Mouse (Mus musculus): Measurements from ENCODE around the gene Elobl.

Elobl gene

DNA sequence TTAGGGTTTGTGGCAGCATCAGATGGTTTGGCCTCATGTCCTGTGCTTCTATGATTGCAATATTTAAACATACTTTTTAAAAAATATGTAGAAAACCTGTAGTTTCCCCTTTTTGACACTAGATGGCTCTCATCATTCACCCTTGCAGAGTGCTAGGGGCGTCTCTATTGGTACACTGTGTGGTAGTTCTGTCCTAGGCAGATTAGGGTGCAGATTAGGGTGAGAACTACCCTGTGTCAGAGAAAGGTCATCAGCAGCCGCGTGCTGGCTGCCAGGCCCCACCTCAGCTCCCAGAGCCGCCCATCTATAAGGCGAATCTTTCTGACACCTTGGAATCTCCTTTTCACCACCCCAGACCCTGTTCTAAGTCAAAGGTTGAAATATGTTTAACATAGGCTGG lies 22.8 kb upstream of the Elobl start:
- DNase-seq (ENCODE audit: low read depth in 2 of 2, low spot score in 2 of 2), result peak in 1 of 2 experiments; percentile 54

DNA sequence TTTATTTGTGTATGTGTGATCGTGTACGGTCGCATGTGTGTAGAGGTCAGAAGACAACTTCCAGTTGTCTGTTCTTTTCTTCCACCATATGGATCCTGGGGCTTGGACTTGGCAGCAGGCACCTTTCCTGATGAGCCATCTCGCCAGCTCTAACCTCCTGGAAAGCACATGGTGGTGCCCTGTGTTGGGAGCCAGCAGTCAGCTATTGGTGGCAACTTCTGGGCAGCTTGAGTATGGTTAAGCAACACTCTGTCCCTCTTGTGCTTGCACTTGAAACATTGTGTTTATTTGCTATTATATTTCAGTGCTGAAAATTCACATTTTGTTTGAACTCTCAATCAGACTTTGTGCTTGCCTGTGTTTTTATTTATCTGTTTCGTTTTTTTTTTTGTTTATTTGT lies 22.2 kb upstream of the Elobl start:
- no peak for DNase-seq (ENCODE audit: low read depth in 2 of 2, low spot score in 2 of 2)

DNA sequence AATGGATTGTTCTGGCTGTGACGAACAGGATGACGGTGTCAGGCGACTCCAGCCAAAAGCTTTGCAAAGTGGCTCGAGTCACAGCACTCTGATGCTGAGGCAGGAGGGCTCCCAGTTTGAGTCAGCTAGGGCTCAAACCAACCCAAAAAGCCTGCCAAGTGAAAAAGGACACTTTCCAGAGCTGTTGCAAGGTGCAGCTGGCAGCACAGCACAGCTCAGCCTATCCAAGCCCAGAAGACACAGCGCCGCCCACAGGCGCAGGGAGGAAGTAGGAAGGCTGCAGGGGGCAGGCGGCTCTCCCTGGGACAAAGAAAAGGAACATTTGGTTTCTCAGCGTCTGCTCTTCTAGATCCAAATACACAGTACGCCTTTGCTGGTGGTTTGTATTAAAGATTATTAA lies 19.9 kb upstream of the Elobl start:
- no peak for DNase-seq (ENCODE audit: low read depth in 2 of 2, low spot score in 2 of 2)

DNA sequence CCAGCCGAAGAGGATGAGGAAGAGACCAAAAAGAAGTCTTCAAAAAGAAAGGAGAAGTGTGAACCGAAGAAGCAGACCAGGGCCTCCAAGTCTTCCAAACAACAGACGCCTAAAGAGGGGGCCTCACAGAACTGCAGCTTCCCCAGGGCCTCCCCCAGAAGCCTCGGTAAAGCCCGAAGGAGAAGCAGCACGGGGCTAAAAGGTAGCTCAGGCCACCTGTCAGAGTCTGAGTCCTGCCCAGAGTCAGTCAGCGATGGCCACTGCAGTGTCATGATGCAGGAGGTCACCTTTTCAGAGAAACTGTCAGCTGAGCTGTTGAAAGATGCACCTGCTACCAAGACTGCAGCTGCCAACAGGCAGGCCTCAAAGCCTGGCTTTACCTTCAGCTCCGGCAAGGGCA lies 14.6 kb upstream of the Elobl start:
- DNase-seq (ENCODE audit: low read depth in 2 of 2, low spot score in 2 of 2), result no peak

- DNase-seq (ENCODE audit: low read depth in 2 of 2, low spot score in 2 of 2), result no peak
These were observed 10.5 kb upstream of the Elobl start for GRCm38 (mm10) chr11:88977188-88977587.

DNA sequence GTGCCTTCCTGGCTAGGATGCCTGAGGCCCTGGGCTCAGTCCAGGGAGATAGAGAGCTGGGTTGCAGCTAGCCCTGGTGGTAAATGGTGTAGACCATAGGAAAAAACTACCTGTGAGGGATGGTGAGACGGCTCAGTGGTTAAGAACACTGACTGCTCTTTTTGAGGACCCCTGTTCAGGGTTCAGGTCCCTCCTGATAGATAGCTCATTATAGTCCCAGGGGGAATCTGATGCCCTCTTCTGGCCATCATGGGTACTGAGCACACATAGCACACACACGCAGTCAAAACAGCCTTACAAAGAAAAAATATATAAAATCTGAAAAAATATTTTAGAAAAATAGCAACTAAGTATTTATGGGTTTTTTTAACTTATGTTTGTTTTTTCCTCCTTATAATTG lies 9.6 kb upstream of the Elobl start:
- DNase-seq (ENCODE audit: low read depth in 2 of 2, low spot score in 2 of 2), result no peak

DNA sequence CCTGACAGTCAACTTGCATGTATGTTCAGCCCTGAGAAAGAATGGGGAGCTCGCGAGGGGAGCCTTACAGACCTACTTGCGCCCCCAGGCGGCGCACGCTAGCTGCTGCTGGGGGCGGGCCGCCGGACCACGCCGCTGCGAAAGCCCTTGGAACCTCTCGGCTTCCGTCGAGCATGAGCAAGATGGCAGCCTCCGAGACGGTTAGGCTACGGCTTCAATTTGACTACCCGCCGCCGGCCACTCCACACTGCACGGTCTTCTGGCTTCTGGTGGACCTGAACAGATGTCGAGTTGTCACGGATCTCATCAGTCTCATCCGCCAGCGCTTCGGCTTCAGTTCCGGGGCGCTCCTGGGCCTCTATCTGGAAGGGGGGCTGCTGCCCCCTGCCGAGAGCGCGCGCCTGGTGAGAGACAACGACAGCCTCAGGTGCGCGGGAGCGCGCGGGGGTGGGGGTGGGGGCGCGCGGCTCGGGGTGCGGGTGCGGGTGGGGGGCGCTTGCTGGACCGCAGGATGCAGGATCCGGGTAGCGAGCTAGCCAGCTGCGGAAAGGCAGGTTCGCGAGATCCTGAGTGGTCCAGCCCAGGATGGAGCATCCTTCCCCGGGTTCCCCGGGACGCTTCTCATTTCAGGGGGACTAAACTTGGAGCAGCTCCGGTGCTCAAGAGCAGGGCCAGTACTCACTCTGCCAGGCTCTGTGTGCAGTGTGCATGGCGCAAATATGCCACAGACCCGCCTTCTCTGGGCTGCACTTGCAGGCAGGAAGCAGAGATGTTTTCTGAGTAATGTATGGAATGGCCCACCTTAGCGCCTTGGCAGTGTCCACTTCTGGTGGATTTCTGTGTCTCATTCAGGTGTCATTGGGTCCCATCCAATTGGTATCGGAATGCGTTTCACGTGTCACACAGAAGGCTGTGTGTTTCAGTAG lies 7.3 kb upstream of the Elobl start:
- peak; percentile 88 to 93 for DNase-seq (ENCODE audit: low read depth in 2 of 2, low spot score in 2 of 2)

DNA sequence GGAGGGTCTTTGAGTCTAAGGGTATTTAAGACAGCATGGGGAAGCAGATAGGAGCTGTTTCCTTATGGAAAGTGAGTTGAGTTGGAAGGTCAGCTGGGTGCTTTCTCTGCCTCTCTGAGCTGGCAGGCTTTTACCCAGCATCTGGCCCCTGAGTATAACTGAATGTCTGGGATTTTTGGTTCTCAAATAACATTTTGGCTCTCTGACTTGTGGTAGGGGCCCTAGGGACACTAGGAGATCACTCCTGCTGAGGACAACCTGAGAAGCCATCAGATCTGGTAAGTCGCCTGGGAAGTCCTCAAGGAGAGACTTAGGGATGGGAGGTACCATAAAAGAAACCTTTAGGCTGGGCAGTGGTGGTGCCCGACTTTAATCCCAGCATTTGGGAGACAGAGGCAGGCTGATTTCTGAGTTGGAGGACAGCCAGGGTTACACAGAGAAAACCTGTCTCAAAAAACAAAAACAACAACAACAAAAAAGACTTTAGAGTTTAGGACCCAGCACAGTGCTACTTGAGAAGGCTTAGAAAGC lies 3.5 kb upstream of the Elobl start, which contains the start of gene Coil:
Gene Coil (plus strand): TSS at position 51 of the 531 bp plus-strand sequence.
- peak in 1 of 2 experiments; percentile 14 for DNase-seq (ENCODE audit: low read depth in 2 of 2, low spot score in 2 of 2)

DNA sequence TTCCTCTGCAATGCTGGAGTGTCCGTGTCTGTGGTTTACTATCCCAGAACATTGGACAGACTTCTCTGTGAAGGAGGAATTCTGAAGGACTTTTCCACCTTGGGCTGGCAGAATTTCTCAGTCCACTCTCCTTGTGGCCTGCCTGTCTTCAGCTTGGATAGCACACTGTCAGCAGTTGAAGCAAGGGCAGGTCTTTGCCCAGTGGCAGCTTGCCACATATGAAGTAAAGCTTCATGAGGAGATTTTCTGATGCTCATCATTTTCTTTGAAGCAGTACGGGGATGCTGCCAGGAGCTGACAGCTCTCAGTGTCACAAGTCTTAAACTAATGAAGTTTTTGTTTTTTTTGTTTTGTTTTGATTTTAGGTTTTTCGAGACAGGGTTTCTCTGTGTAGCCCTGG lies 7.9 kb downstream of the Elobl start:
- DNase-seq (ENCODE audit: low read depth in 2 of 2, low spot score in 2 of 2), result no peak

- peak; percentile 92 to 97 for DNase-seq (ENCODE audit: low read depth in 2 of 2, low spot score in 2 of 2)
These were observed 11.3 kb downstream of the Elobl start, which contains the start of gene Scpep1 for GRCm38 (mm10) chr11:88955217-88955969. Gene Scpep1, minus strand, starts transcription at chr11:88955465.

- no peak for DNase-seq (ENCODE audit: low read depth in 2 of 2, low spot score in 2 of 2)
These were observed 11.9 kb downstream of the Elobl start for GRCm38 (mm10) chr11:88954803-88955202.

DNA sequence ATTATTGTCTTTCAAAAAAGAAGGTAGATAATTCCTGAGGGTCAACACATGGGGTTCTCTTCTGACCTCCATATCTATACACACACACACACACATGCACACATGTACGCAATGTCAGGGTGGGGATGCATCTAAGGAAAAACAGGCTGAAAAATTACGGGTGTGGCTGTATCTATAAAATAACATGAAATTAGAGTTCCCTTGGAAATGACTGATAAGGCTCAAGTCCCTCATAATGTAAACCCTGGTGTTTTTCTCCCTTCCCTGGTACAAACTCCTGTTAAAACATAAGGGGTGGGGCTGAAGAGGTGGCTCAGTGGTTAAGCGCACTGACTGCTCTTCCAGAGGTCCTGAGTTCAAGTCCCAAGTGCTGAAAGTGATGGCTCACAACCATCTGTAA lies 13.1 kb downstream of the Elobl start:
- no peak for DNase-seq (ENCODE audit: low read depth in 2 of 2, low spot score in 2 of 2)

- no peak for DNase-seq (ENCODE audit: low read depth in 2 of 2, low spot score in 2 of 2)
These were observed 14.6 kb downstream of the Elobl start for GRCm38 (mm10) chr11:88952117-88952516.

DNA sequence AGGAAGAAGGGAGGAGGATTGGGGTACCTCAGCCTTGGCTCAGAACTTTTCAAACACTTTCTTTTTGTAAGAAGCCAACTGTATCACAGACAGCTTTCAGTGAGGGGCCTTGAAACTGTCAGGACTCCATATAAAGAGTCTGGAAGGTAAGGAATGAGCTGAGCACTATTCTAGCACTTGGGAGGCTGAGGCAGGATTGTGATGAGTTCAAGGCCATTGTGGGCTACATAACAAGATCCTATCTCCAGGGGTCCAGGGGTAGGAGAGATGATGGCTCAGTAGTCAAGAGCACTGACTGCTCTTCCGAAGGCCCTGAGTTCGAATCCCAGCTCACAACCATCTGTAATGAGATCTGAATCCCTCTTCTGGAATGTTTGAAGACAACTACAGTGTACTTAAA lies 15.2 kb downstream of the Elobl start:
- DNase-seq (ENCODE audit: low read depth in 2 of 2, low spot score in 2 of 2), result no peak

GRCm38 (mm10) chr11:88950640-88951250 lies 16.0 kb downstream of the Elobl start:
- no peak for DNase-seq (ENCODE audit: low read depth in 2 of 2, low spot score in 2 of 2)

DNA sequence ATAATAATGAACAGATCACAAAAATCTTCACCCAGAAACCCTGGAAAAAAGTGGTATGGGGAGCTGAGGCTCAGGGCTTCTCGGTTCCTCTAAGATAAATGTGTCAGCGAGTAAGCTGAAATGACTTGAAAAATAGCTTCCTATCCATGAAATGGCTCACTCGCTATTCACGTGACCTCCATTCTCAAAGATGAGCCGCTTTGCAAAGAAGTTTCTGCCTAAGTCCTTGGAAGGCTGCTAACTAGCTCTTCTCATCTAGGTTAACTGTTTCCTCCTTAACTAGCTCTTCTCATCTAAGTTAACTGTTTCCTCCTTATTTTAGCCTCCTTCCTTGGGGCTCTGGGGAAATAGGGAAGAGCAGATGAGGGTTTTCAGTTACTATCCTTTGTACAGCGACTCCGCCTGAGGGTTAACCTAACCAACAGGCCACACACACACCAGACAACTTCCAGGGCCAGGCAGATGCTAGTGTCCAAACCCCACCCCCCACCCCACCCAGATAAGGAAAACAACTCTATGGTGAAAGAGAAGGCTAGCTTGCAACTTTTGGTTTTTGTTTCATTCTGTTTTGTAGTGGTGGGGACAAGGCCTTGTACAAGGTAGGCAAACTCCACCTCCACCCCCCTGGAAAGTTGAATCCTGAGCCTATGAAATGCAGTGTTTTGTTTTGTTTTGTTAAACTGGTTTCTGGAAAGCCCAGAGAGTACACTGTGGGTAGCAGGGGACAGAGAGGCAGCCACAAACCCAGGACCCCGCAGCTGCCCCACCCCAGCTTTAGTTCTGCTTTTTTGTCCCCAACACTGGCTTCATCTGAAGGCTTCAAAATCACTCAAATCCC lies 16.7 kb downstream of the Elobl start:
- no peak for DNase-seq (ENCODE audit: low read depth in 2 of 2, low spot score in 2 of 2)

- no peak for DNase-seq (ENCODE audit: low read depth in 2 of 2, low spot score in 2 of 2)
These were observed 17.8 kb downstream of the Elobl start for GRCm38 (mm10) chr11:88948896-88949295.

DNA sequence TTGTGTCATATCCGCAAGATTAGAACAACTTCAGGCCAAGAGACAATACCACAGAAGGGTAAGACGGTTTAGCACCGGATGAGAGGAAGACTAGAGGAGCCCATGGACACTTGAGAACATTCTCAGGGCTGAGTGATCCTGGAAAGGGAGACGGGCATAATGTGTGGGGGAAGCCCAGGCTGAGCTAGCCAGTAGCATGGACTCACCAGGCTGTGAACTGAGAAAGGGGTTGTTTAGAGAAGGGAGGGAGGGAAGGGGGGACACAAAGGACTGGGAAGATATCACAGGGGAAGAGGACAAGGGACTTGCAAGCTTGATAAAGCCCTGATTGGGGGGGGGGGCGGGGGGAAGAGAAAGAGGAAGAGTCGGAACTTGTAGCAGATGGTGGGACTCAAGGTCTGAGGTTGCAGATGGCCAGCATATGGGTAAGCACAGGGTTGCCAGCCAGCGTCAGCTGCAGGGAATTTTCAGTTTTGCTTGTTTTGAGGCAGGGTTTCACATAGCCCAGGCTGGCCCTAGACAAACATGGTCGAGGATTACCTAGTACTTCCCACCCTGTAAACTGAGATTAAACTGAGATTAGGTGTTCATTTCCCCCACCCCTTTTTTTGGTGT lies 20.7 kb downstream of the Elobl start:
- no peak for DNase-seq (ENCODE audit: low read depth in 2 of 2, low spot score in 2 of 2)

GRCm38 (mm10) chr11:88941489-88941888 lies 25.2 kb downstream of the Elobl start:
- no peak for DNase-seq (ENCODE audit: low read depth in 2 of 2, low spot score in 2 of 2)

DNA sequence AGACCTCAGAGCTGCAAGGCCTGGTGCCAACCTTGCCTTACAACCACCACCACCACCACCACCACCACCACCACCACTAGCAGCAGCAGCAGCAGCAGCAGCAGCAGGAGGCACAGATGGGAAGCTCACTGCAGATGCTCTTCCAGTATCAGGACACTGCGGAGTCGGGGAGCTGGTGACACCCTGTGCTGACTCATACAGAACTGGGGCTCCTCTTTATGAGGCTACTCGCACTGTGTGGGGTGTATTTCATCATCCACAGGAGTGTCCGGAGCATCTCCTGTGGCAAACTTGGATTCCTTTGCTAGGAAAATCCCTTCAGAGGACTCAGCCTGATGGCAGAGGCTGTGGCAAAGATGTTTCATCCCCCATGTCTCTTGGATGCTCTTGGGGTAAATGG lies 27.1 kb downstream of the Elobl start:
- no peak for DNase-seq (ENCODE audit: low read depth in 2 of 2, low spot score in 2 of 2)
